Mouse (Mus musculus) embryonic facial prominence, embryonic 14.5 days (tissue): ENCODE measurements around the gene Rac3. TPM values are rescaled to one million over a fixed set of nuclear protein-coding genes. Genes with fewer than 3 reads are reported as not detected.
A peak's percentile ranks its signal among the peaks of the same experiment; 100 is the strongest.

Experiments used
- ATAC-seq: fragments of 200-750 bp; cut with Nextera tagmentation; 2 replicates; pipeline ENCODE4 v1.8.0; 2017; ENCODE audit warnings: low read depth, moderate number of reproducible peaks, moderate TSS enrichment
- DNase-seq: peaks from one replicate; pipeline ENCODE4 v3.0.0-alpha.2; 2015; ENCODE audit warnings: low spot score
- H3K27ac ChIP-seq: fragments of 300-500 bp; sonication (generic); replicated peaks from 2 replicates; pipeline ENCODE4 v1.5.1; 2014; ENCODE audit warnings: low read depth, mild to moderate bottlenecking, low read length, moderate library complexity
- H3K27me3 ChIP-seq: fragments of 300-500 bp; sonication (generic); replicated peaks from 2 replicates; pipeline ENCODE4 v1.6.1; 2014; ENCODE audit warnings: low read length; ENCODE audit not compliant: control insufficient read depth, insufficient read depth
- H3K36me3 ChIP-seq: fragments of 300-500 bp; sonication (generic); 2 replicates; pipeline ENCODE4 v1.6.1; 2014; ENCODE audit warnings: low read length, mixed read lengths; ENCODE audit not compliant: control insufficient read depth, insufficient read depth
- H3K4me1 ChIP-seq: fragments of 300-500 bp; sonication (generic); 2 replicates; pipeline ENCODE4 v1.6.1; 2014; ENCODE audit warnings: antibody characterized with exemption, low read length; ENCODE audit not compliant: control insufficient read depth, insufficient read depth
- H3K4me2 ChIP-seq: fragments of 300-500 bp; sonication (generic); 2 replicates; pipeline ENCODE4 v1.6.1; 2014; ENCODE audit warnings: low read depth, mild to moderate bottlenecking, low read length, moderate library complexity, mixed read lengths
- H3K4me3 ChIP-seq: fragments of 300-500 bp; sonication (generic); 2 replicates; pipeline ENCODE4 v1.5.1; 2014; ENCODE audit warnings: low read depth, mild to moderate bottlenecking, low read length
- H3K9ac ChIP-seq: fragments of 300-500 bp; sonication (generic); 2 replicates; pipeline ENCODE4 v1.6.1; 2014; ENCODE audit warnings: low read depth, mild to moderate bottlenecking, low read length, moderate library complexity, mixed read lengths
- H3K9me3 ChIP-seq: fragments of 300-500 bp; sonication (generic); 2 replicates; pipeline ENCODE4 v1.6.1; 2016; ENCODE audit warnings: low read length; ENCODE audit not compliant: control insufficient read depth
- WGBS: fragments of 180-500 bp; shearing (Covaris S2); extraction: QIAGEN DNeasy Blood & Tissue Kit; methylation state at CpG from one replicate; pipeline ENCODE4 v1.1.7; 2014; 5-methylcytosine and 5-hydroxymethylcytosine counted together
- polyA plus RNA-seq: library from polyadenylated mRNA; unstranded; fragments of >200 nt; fragmentation: Nextera tagmentation; extraction: Ambion mirVana; gene quantifications from 2 replicates; pipeline ENCODE4 v1.2.1, GENCODE M21; 2014

Gene Rac3
- polyA plus RNA-seq, 1 experiment from 2014 or later = 16.5 TPM

GRCm38 (mm10) chr11:120710672-120711071 lies 10.6 kb upstream of the Rac3 start:
- H3K27ac ChIP-seq = no peak overlapping the region
- peaks cover 17% of the 10 kb centered on the region for H3K4me1 ChIP-seq
- H3K9ac ChIP-seq = no peak overlapping the region; the same call in 1 of the 2 replicates
- H3K4me3 ChIP-seq = no peak overlapping the region
- DNase-seq (no peak), ATAC-seq (no peak)
- H3K27me3 ChIP-seq = no peaks in the 10 kb centered on the region
- H3K36me3 ChIP-seq = peaks cover 30% of the 10 kb centered on the region
- H3K9me3 ChIP-seq = no peaks in the 10 kb centered on the region
- WGBS = 76% methylated on average over 5 of the region's 5 CpGs
- H3K4me2 ChIP-seq = no peak overlapping the region

GRCm38 (mm10) chr11:120711980-120712604 lies 9.2 kb upstream of the Rac3 start:
- peak overlapping the region; percentile 69 for H3K9ac ChIP-seq
- H3K4me3 ChIP-seq = no peak overlapping the region
- H3K9me3 ChIP-seq = no peaks in the 10 kb centered on the region
- 55% methylated on average over 8 of the region's 8 CpGs for WGBS
- H3K4me2 ChIP-seq = peak overlapping the region; percentile 97
- ATAC-seq (no peak), DNase-seq (no peak)
- H3K4me1 ChIP-seq = peaks cover 11% of the 10 kb centered on the region
- H3K36me3 ChIP-seq = peaks cover 38% of the 10 kb centered on the region
- no peaks in the 10 kb centered on the region for H3K27me3 ChIP-seq
- H3K27ac ChIP-seq = no peak overlapping the region

GRCm38 (mm10) chr11:120712771-120713568 lies 8.3 kb upstream of the Rac3 start:
- ATAC-seq = peak; percentile 32
- H3K36me3 ChIP-seq = peaks cover 46% of the 10 kb centered on the region

GRCm38 (mm10) chr11:120713580-120714518 lies 7.4 kb upstream of the Rac3 start, which contains the start of the genes Cenpx and Lrrc45:
Cenpx (minus strand) TSS chr11:120713738.
Lrrc45 (plus strand) TSS chr11:120713925.
- WGBS = 2% methylated on average over 53 of the region's 53 CpGs
- no peaks in the 10 kb centered on the region for H3K27me3 ChIP-seq

More at GRCm38 (mm10) chr11:120712771-120713568, 8.3 kb upstream of the Rac3 start:
- Histone ChIP-seq H3K27ac (peak overlapping the region; percentile 76), H3K4me3 (peak overlapping the region; percentile 65), H3K4me2 (peak overlapping the region; percentile 97), H3K9ac (peak overlapping the region; percentile 69), H3K9me3 (no peaks in the 10 kb centered on the region), H3K27me3 (no peaks in the 10 kb centered on the region), H3K4me1 (peaks cover 7% of the 10 kb centered on the region; the same call in 1 of the 2 replicates)
- WGBS = 1% methylated on average over 27 of the region's 38 CpGs
- DNase-seq = peak; percentile 73

GRCm38 (mm10) chr11:120714546-120714945 lies 6.7 kb upstream of the Rac3 start:
- peaks cover 7% of the 10 kb centered on the region; the same call in 1 of the 2 replicates for H3K4me1 ChIP-seq
- WGBS = 55% methylated on average over 10 of the region's 10 CpGs
- no peaks in the 10 kb centered on the region for H3K27me3 ChIP-seq
- H3K4me2 ChIP-seq = peak overlapping the region; percentile 85
- ATAC-seq (no peak), DNase-seq (no peak)
- H3K27ac ChIP-seq = no peak overlapping the region; the same call in 1 of the 2 replicates
- H3K9ac ChIP-seq = peak overlapping the region; percentile 72
- peak overlapping the region; percentile 65 for H3K4me3 ChIP-seq
- no peaks in the 10 kb centered on the region for H3K9me3 ChIP-seq
- peaks cover 50% of the 10 kb centered on the region for H3K36me3 ChIP-seq

More at GRCm38 (mm10) chr11:120713580-120714518, 7.4 kb upstream of the Rac3 start, which contains the start of the genes Cenpx and Lrrc45:
- peak within 1 kb of the TSS; percentile 65 for H3K4me3 ChIP-seq
- DNase-seq = peak; percentile 100
- peaks cover 51% of the 10 kb centered on the region for H3K36me3 ChIP-seq
- ATAC-seq = peak; percentile 96
- peak within 1 kb of the TSS; percentile 72 for H3K9ac ChIP-seq
- peak within 1 kb of the TSS; percentile 76 for H3K27ac ChIP-seq
- H3K4me1 ChIP-seq = peaks cover 7% of the 10 kb centered on the region; the same call in 1 of the 2 replicates
- H3K9me3 ChIP-seq = no peaks in the 10 kb centered on the region
- peak within 1 kb of the TSS; percentile 97 for H3K4me2 ChIP-seq

- Histone ChIP-seq H3K9me3 (no peaks in the 10 kb centered on the region), H3K4me3 (0 out of 2 replicates have a peak overlapping the region, but pooled peaks have one; percentile 65), H3K27ac (no peak overlapping the region), H3K36me3 (peaks cover 50% of the 10 kb centered on the region), H3K4me2 (peak overlapping the region; percentile 85), H3K27me3 (no peaks in the 10 kb centered on the region), H3K4me1 (peaks cover 7% of the 10 kb centered on the region; the same call in 1 of the 2 replicates), H3K9ac (0 out of 2 replicates have a peak overlapping the region, but pooled peaks have one; percentile 28)
- WGBS = 93% methylated on average over 9 of the region's 9 CpGs
- DNase-seq (no peak), ATAC-seq (no peak)
These were observed 6.1 kb upstream of the Rac3 start for GRCm38 (mm10) chr11:120715131-120715530.

GRCm38 (mm10) chr11:120719242-120719641 lies 2.0 kb upstream of the Rac3 start:
- peaks cover 12% of the 10 kb centered on the region for H3K4me1 ChIP-seq
- ATAC-seq (no peak), DNase-seq (no peak)
- no peak overlapping the region for H3K27ac ChIP-seq
- no peaks in the 10 kb centered on the region for H3K27me3 ChIP-seq
- no peaks in the 10 kb centered on the region for H3K9me3 ChIP-seq
- H3K4me3 ChIP-seq = no peak overlapping the region
- H3K36me3 ChIP-seq = peaks cover 35% of the 10 kb centered on the region
- WGBS = 94% methylated on average over 8 of the region's 9 CpGs
- no peak overlapping the region for H3K4me2 ChIP-seq
- H3K9ac ChIP-seq = 0 out of 2 replicates have a peak overlapping the region, but pooled peaks have one; percentile 30
